Mouse (Mus musculus) liver, embryonic 11.5 days (tissue): ENCODE measurements around the gene Cdyl2. TPM values are rescaled to one million over a fixed set of nuclear protein-coding genes. Genes with fewer than 3 reads are reported as not detected.

ENCODE experiments used
- ATAC-seq: fragments of 200-750 bp; cut with Nextera tagmentation; replicated peaks from 2 replicates; pipeline ENCODE4 v1.8.0; 2017; ENCODE audit warnings: moderate number of reproducible peaks, mild to moderate bottlenecking, moderate TSS enrichment, moderate library complexity; ENCODE audit not compliant: low FRiP score
- DNase-seq: peaks from one replicate; pipeline ENCODE4 v3.0.0-alpha.2; 2017; ENCODE audit warnings: low spot score
- H3K27ac ChIP-seq: fragments of 300-500 bp; sonication (generic); 2 replicates; pipeline ENCODE4 v1.5.1; 2014; ENCODE audit warnings: mild to moderate bottlenecking, low read depth, low read length, control low read depth
- H3K27me3 ChIP-seq: fragments of 300-500 bp; sonication (generic); replicated peaks from 2 replicates; pipeline ENCODE4 v1.6.1; 2014; ENCODE audit warnings: low read length, mixed read lengths; ENCODE audit not compliant: control insufficient read depth, insufficient read depth
- H3K36me3 ChIP-seq: fragments of 300-500 bp; sonication (generic); 2 replicates; pipeline ENCODE4 v1.6.1; 2014; ENCODE audit warnings: mild to moderate bottlenecking, low read length, moderate library complexity, mixed read lengths; ENCODE audit not compliant: control insufficient read depth, insufficient read depth
- H3K4me1 ChIP-seq: fragments of 300-500 bp; sonication (generic); replicated peaks from 2 replicates; pipeline ENCODE4 v1.6.1; 2014; ENCODE audit warnings: low read length, mixed read lengths; ENCODE audit not compliant: control insufficient read depth, insufficient read depth
- H3K4me2 ChIP-seq: fragments of 300-500 bp; sonication (generic); 2 replicates; pipeline ENCODE4 v1.6.1; 2014; ENCODE audit warnings: mild to moderate bottlenecking, control low read depth, moderate library complexity
- H3K4me3 ChIP-seq: fragments of 300-500 bp; sonication (generic); 2 replicates; pipeline ENCODE4 v1.5.1; 2014; ENCODE audit warnings: low read depth, low read length, control low read depth
- H3K9ac ChIP-seq: fragments of 300-500 bp; sonication (generic); 2 replicates; pipeline ENCODE4 v1.6.1; 2014; ENCODE audit warnings: low read depth, low read length, control low read depth
- H3K9me3 ChIP-seq: fragments of 300-500 bp; sonication (generic); 2 replicates; pipeline ENCODE4 v1.6.1; 2016; ENCODE audit warnings: low read length, inconsistent platforms, mixed read lengths; ENCODE audit not compliant: control insufficient read depth
- WGBS: fragments of 180-500 bp; shearing (Covaris S2); extraction: QIAGEN DNeasy Blood & Tissue Kit; methylation state at CpG from one replicate; pipeline ENCODE4 v1.1.7; 2014; 5-methylcytosine and 5-hydroxymethylcytosine counted together
- polyA plus RNA-seq: library from polyadenylated mRNA; unstranded; fragments of >200 nt; fragmentation: Nextera tagmentation; extraction: Ambion mirVana; gene quantifications from 2 replicates; pipeline ENCODE4 v1.2.1, GENCODE M21; 2014

Gene Cdyl2
- polyA plus RNA-seq, 1 experiment from 2014 or later: 7.9 TPM

DNA sequence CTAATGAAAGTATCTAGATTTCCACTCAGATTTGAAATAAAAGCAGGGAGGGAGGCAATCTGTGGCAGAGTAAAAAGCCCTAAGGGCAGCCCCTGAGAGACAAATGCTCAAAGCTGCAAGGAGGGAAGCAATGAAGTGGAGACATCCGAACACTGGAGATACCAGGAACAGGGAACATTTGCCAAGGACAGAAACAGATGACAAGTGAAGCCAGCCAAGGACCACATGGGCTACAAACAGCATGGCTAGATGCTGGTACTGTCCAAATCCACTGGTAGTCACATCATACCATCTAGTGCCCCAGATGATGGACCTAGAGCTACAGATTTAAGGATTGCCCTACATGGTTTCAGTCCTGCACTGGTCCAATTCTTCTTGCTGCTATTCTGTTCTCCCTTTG lies 71.3 kb downstream of the Cdyl2 start:
- H3K4me3 ChIP-seq: no peak overlapping the region
- no peak for ATAC-seq
- H3K4me2 ChIP-seq: no peak overlapping the region
- WGBS: 78% methylated on average over 1 of the region's 1 CpGs
- H3K9ac ChIP-seq: no peak overlapping the region
- H3K27me3 ChIP-seq: no peaks in the 10 kb centered on the region
- H3K9me3 ChIP-seq: no peaks in the 10 kb centered on the region
- no peak overlapping the region for H3K27ac ChIP-seq
- H3K36me3 ChIP-seq: no peaks in the 10 kb centered on the region
- H3K4me1 ChIP-seq: no peaks in the 10 kb centered on the region
- DNase-seq: no peak

DNA sequence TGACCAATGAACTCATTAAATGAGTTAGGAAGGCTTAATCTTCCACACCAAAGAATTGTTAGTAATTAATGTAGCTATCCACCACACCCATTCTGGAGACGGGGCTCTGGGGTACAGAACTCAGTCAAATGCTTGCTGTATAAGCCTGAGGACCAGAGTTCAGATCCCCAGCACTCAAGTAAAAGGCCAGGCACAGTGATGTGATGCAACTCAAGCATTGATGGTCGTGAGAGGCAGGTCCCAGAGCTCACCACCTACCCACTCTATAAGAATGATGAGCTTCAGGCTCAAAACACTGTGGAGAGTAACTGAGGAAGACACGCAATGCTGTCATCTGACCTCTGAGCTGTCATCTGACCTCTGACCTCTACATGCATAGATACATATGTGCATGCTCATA lies 76.0 kb downstream of the Cdyl2 start:
- Histone ChIP-seq H3K9ac (no peak overlapping the region), H3K4me2 (no peak overlapping the region), H3K27me3 (no peaks in the 10 kb centered on the region), H3K36me3 (no peaks in the 10 kb centered on the region), H3K4me1 (no peaks in the 10 kb centered on the region), H3K9me3 (no peaks in the 10 kb centered on the region), H3K4me3 (no peak overlapping the region), H3K27ac (no peak overlapping the region)
- 73% methylated on average over 3 of the region's 3 CpGs for WGBS
- no peak for ATAC-seq
- DNase-seq: no peak

DNA sequence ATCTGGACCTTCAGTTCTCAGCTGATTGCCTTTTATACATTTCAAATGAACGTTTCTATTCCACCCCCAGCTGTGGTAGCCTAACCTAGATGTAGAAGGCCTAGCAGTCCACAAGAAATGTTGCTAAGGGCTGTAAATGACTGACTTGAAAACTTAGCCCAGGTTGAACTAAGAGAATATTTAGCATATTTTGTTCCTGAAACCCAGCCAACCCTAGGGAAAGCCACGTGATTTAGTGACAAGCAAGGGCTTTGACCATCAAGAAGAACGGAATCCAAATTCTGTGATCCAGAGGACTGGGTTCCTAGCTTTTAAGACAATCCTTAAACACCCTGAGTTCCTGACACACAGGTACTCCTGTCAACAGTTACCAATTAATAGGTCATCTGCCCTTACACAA lies 77.9 kb downstream of the Cdyl2 start:
- H3K9me3 ChIP-seq: no peaks in the 10 kb centered on the region
- DNase-seq: no peak

DNA sequence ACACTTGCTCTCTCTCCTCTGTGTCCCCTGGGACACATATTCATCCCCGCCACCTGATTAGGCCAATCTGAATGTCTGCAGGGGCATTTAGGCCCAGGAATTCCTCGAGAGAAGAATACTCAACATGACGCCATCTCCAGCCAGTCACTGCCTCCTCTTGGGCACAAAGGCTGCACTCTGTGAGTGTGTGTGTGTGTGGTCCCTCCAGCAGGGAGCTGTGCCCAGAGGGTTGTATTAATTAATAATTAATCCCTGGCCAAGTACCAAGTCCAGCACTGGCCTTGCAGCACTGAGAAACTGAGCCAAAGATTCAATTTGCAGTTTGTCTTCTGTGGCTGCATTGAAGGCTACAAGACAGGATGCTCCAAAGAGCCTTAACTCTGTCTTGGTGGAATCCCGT lies 79.8 kb downstream of the Cdyl2 start:
- Histone ChIP-seq H3K4me3 (no peak overlapping the region), H3K27ac (no peak overlapping the region), H3K9ac (no peak overlapping the region), H3K27me3 (no peaks in the 10 kb centered on the region), H3K9me3 (no peaks in the 10 kb centered on the region), H3K4me2 (no peak overlapping the region), H3K4me1 (no peaks in the 10 kb centered on the region), H3K36me3 (no peaks in the 10 kb centered on the region)
- ATAC-seq (no peak), DNase-seq (no peak)
- 76% methylated on average over 4 of the region's 4 CpGs for WGBS

More for the DNA sequence above, 77.9 kb downstream of the Cdyl2 start:
- no peak overlapping the region for H3K4me3 ChIP-seq
- H3K27me3 ChIP-seq: no peaks in the 10 kb centered on the region
- no peak overlapping the region for H3K9ac ChIP-seq
- no peak for ATAC-seq
- no peaks in the 10 kb centered on the region for H3K4me1 ChIP-seq
- H3K27ac ChIP-seq: no peak overlapping the region
- H3K36me3 ChIP-seq: no peaks in the 10 kb centered on the region
- WGBS: 79% methylated on average over 3 of the region's 3 CpGs
- no peak overlapping the region for H3K4me2 ChIP-seq

DNA sequence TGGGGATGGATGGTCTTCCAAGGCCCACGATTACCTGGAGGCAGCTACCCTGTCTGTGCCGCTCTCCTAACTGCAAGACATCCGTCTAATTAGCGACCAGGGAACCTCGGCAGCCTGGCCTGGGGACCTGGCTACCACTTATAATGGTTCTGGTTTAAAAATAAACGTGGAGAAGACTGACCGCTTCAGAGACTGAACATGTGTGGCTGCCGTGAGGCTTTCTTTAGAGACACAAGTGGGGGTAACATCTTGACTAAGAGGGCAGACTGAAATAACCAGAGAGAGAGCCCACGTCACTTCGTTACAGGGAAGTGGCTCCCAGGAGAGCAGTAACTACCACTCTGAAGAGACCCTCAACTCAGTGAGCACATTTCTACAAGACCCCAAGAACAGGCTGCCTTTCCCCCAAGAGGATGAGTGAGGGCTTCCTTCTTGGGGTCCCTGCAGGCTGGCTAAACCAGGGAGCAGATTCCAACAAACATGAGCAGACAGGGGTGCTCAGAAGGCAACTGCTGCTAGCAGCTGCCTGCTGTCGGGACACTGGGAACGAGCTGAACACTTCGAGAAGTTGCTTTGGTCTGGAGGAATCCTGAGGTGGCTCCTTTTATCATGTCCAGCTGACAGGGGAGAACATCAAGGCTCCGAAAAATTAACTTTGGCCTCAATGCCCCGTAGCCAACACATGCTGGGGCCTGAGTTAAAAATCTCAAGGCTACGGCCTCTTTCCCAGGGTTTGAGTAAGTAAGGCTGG lies 82.6 kb downstream of the Cdyl2 start:
- ATAC-seq (no peak), DNase-seq (no peak)
- Histone ChIP-seq H3K4me2 (no peak overlapping the region), H3K4me3 (no peak overlapping the region), H3K9me3 (no peaks in the 10 kb centered on the region), H3K36me3 (no peaks in the 10 kb centered on the region), H3K4me1 (no peaks in the 10 kb centered on the region), H3K9ac (no peak overlapping the region), H3K27ac (no peak overlapping the region), H3K27me3 (no peaks in the 10 kb centered on the region)
- 77% methylated on average over 16 of the region's 16 CpGs for WGBS

DNA sequence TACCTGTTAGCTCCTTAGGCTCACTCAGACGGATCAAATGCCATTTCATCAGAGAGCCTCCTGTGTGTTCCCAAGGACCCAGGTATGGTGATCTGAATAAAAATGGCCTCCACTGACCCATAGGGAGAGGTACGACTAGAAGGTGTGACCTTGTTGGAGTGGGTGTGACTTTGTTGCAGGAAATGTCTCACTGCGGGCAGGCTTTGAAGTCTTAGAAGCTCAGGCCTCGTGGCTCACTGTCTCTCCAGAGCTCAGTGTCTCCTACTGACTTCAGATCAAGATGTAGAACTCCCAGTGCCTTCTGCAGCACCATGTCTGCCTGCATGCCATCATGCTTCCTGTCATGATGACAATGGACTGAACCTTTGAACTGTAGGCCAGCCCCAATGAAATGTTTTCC lies 87.4 kb downstream of the Cdyl2 start:
- WGBS: 83% methylated on average over 4 of the region's 4 CpGs
- no peaks in the 10 kb centered on the region for H3K9me3 ChIP-seq
- no peaks in the 10 kb centered on the region for H3K27me3 ChIP-seq
- no peak for DNase-seq
- no peaks in the 10 kb centered on the region for H3K4me1 ChIP-seq
- no peak for ATAC-seq
- no peak overlapping the region for H3K4me2 ChIP-seq
- H3K4me3 ChIP-seq: no peak overlapping the region
- H3K36me3 ChIP-seq: no peaks in the 10 kb centered on the region
- H3K9ac ChIP-seq: no peak overlapping the region
- H3K27ac ChIP-seq: no peak overlapping the region

DNA sequence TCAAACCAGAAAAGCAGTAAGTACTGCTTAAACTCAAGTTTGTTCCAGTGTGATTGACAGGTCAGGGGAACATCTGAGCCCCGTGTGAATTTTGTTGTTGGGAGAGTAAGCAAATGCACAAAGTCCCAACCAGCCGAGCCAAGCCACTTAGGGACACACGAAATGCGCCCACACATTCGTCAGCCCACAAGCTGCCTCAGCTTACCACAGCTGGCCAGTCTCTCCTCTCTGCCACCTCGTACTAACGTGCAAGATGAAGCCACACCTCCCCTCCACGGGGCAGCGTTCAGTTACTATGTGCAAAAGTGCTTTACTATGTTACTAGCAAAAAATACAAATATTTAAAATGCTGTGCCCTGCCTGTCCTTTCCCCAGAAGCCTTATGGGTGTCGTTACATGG lies 91.9 kb downstream of the Cdyl2 start:
- H3K4me3 ChIP-seq: no peak overlapping the region
- ATAC-seq (no peak), DNase-seq (no peak)
- no peak overlapping the region for H3K27ac ChIP-seq
- H3K4me1 ChIP-seq: no peaks in the 10 kb centered on the region
- H3K36me3 ChIP-seq: no peaks in the 10 kb centered on the region
- H3K9ac ChIP-seq: no peak overlapping the region
- no peak overlapping the region for H3K4me2 ChIP-seq
- WGBS: 80% methylated on average over 10 of the region's 10 CpGs
- no peaks in the 10 kb centered on the region for H3K9me3 ChIP-seq
- no peaks in the 10 kb centered on the region for H3K27me3 ChIP-seq

DNA sequence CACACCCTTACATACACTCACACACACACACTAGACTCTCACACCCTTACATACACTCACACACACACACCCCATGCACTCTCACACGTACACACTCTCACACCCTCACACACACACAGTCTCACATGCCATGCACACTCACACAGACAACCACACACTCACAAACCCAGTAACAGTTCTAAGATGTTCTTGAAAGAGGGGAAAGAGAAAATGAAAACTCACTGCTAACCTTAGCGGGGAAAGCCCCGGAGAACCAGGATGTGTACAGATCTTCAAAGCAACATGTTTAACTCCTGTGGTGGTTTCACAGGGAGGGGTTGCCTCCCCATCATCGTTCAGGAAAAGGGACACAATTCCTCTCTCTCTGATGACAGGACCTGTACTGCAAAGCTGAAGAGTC lies 94.8 kb downstream of the Cdyl2 start:
- Histone ChIP-seq H3K36me3 (no peaks in the 10 kb centered on the region), H3K4me1 (no peaks in the 10 kb centered on the region), H3K4me3 (no peak overlapping the region), H3K27ac (no peak overlapping the region), H3K27me3 (no peaks in the 10 kb centered on the region), H3K9ac (no peak overlapping the region), H3K9me3 (no peaks in the 10 kb centered on the region), H3K4me2 (no peak overlapping the region)
- 82% methylated on average over 4 of the region's 4 CpGs for WGBS
- no peak for DNase-seq
- ATAC-seq: no peak

DNA sequence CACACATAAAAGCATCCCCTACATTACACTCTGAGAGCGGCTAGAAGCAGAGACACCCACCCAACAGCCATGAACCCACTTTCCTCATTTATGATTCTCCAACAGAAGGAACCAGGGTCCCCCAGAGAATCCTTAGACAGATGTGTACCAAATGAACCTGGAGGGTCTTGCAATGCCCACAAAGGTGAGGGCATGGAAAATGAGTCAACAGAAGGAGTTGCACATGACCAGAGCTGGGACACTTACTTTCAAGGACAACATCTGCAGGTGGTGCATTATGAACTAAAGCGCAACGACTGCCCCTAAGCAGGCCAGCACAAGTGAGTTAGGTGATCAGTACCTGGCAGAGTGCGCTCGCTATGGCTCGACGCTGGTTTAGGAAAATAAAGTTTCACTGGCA lies 95.6 kb downstream of the Cdyl2 start:
- Histone ChIP-seq H3K36me3 (no peaks in the 10 kb centered on the region), H3K27ac (no peak overlapping the region), H3K4me1 (no peaks in the 10 kb centered on the region), H3K9me3 (no peaks in the 10 kb centered on the region), H3K9ac (no peak overlapping the region), H3K4me2 (no peak overlapping the region), H3K4me3 (no peak overlapping the region), H3K27me3 (no peaks in the 10 kb centered on the region)
- no peak for ATAC-seq
- DNase-seq: no peak
- WGBS: 94% methylated on average over 7 of the region's 7 CpGs
